Mouse (Mus musculus): ENCODE data around the gene Ezr. TPM values are rescaled to one million over a fixed set of nuclear protein-coding genes. Genes with fewer than 3 reads are reported as not detected.
"Not testable (repeated sequence)": the region's sequence is repeated elsewhere in the genome, so short reads cannot be mapped to it uniquely, and the experiment has no call there.

The Ezr gene
- polyA plus RNA-seq, 1 experiment from 2014 or later = 115 TPM

GRCm38 (mm10) chr17:6691596-6691995 is 91.0 kb downstream of the Ezr start:
- not testable (repeated sequence) for H3K9me3 ChIP-seq; H3K9ac ChIP-seq; H3K27me3 ChIP-seq; H3K4me1 ChIP-seq; ATAC-seq (ENCODE audit: insufficient number of reproducible peaks, low FRiP score, low TSS enrichment, low read depth); H3K27ac ChIP-seq; H3K4me3 ChIP-seq; H3K36me3 ChIP-seq; H3K4me2 ChIP-seq
- 12% methylated on average over 2 of the region's 2 CpGs for WGBS

- H3K4me3 ChIP-seq; H3K27me3 ChIP-seq; H3K27ac ChIP-seq; H3K9me3 ChIP-seq; H3K9ac ChIP-seq; H3K4me2 ChIP-seq; H3K36me3 ChIP-seq; ATAC-seq (ENCODE audit: insufficient number of reproducible peaks, low FRiP score, low TSS enrichment, low read depth); H3K4me1 ChIP-seq: not testable (repeated sequence)
- 91% methylated on average over 2 of the region's 4 CpGs for WGBS
Measured at GRCm38 (mm10) chr17:6689344-6689743, 93.2 kb downstream of the Ezr start.

Other genes with a start within 250 kb of the Ezr start
- 30.7 and 35.0 TPM in 2 replicates for gene Dynlt1c, start 181.1 kb downstream of the Ezr start, polyA plus RNA-seq (2015; fragmentation: Nextera tagmentation; extraction: Ambion mirVana)
- gene Dynlt1f, start 126.9 kb downstream of the Ezr start, polyA plus RNA-seq (2015; fragmentation: Nextera tagmentation; extraction: Ambion mirVana) = 163 and 172 TPM in 2 replicates
- 0.42 and 0.48 TPM in 2 replicates for gene Sytl3, start 123.7 kb downstream of the Ezr start, polyA plus RNA-seq (2015; fragmentation: Nextera tagmentation; extraction: Ambion mirVana)
- gene Rsph3b, start 165.9 kb upstream of the Ezr start, polyA plus RNA-seq (2015; fragmentation: Nextera tagmentation; extraction: Ambion mirVana) = 35.7 and 42.1 TPM in 2 replicates
- 40.2 and 44.6 TPM in 2 replicates for gene Tagap1, start 178.4 kb upstream of the Ezr start, polyA plus RNA-seq (2015; fragmentation: Nextera tagmentation; extraction: Ambion mirVana)
- 171 and 190 TPM in 2 replicates for gene Rnaset2b, start 187.8 kb upstream of the Ezr start, polyA plus RNA-seq (2015; fragmentation: Nextera tagmentation; extraction: Ambion mirVana)
- 0.41 TPM in 1 of 2 replicates, not detected in the other for gene Gm49721, start 196.1 kb upstream of the Ezr start, polyA plus RNA-seq (2015; fragmentation: Nextera tagmentation; extraction: Ambion mirVana)
- not detected in 2 replicates for gene Gm1604a, start 242.8 kb upstream of the Ezr start, polyA plus RNA-seq (2015; fragmentation: Nextera tagmentation; extraction: Ambion mirVana)